Mouse (Mus musculus) lung, adult 2 months (tissue): ENCODE measurements around the gene Ephb3. TPM values are rescaled to one million over a fixed set of nuclear protein-coding genes. Genes with fewer than 3 reads are reported as not detected.

Experiments
- DNase-seq: peaks from one replicate; pipeline ENCODE4 v3.0.0; 2022
- H3K4me1 ChIP-seq: fragments of 200-500 bp; 2 replicates; pipeline ENCODE4 v1.6.1; 2011; ENCODE audit warnings: low read length; ENCODE audit not compliant: control insufficient read depth, insufficient read depth
- H3K4me3 ChIP-seq: fragments of 200-500 bp; replicated peaks from 2 replicates; pipeline ENCODE3; 2011; ENCODE audit warnings: low read depth, mild to moderate bottlenecking, control low read depth, low read length; ENCODE audit errors: extremely low read depth
- CTCF ChIP-seq: fragments of 200-500 bp; IDR thresholded peaks from 2 replicates; pipeline ENCODE4 v1.5.1; 2011; ENCODE audit warnings: mild to moderate bottlenecking, low read length, control low read depth; ENCODE audit not compliant: insufficient read depth
- POLR2A ChIP-seq: fragments of 200-500 bp; IDR thresholded peaks from 2 replicates; pipeline ENCODE4 v1.6.1; 2011; ENCODE audit warnings: low read depth, mild to moderate bottlenecking, control low read depth, low read length, borderline replicate concordance; ENCODE audit errors: extremely low read depth
- WGBS: fragments of 180-500 bp; shearing (Covaris S2); methylation state at CpG from one replicate; pipeline ENCODE4 v1.1.7; 2018; 5-methylcytosine and 5-hydroxymethylcytosine counted together
- polyA plus RNA-seq: library from polyadenylated mRNA; depleted of rRNA; stranded (reverse); fragments of >200 nt; gene quantifications from 2 replicates; pipeline ENCODE4 v1.2.3, GENCODE M21; 2012

Ephb3 gene
- polyA plus RNA-seq, 1 experiment: 50.5 TPM

- Histone ChIP-seq H3K4me1 (0 out of 2 replicates have a peak, but pooled peaks cover 3% of the 10 kb centered on the region), H3K4me3 (no peak overlapping the region)
- no peak for DNase-seq
- TF ChIP-seq CTCF (no peak), POLR2A (no peak)
Measured at GRCm38 (mm10) chr16:21241030-21241429, 36.5 kb downstream of the Ephb3 start.

GRCm38 (mm10) chr16:21242946-21243345 lies 38.4 kb downstream of the Ephb3 start:
- Histone ChIP-seq H3K4me1 (0 out of 2 replicates have a peak, but pooled peaks cover 3% of the 10 kb centered on the region), H3K4me3 (no peak overlapping the region)
- DNase-seq: no peak
- no peak for TF ChIP-seq CTCF
- TF ChIP-seq POLR2A: no peak
- 71% methylated on average over 8 of the region's 8 CpGs for WGBS

GRCm38 (mm10) chr16:21244803-21245202 lies 40.2 kb downstream of the Ephb3 start:
- H3K4me3 ChIP-seq: no peak overlapping the region
- peaks cover 2% of the 10 kb centered on the region; the same call in 1 of the 2 replicates for H3K4me1 ChIP-seq
- 74% methylated on average over 3 of the region's 3 CpGs for WGBS
- DNase-seq: no peak
- no peak for TF ChIP-seq POLR2A
- TF ChIP-seq CTCF: no peak

- no peak for DNase-seq
Measured at GRCm38 (mm10) chr16:21245387-21245786, 40.8 kb downstream of the Ephb3 start.

GRCm38 (mm10) chr16:21245931-21246390 lies 41.4 kb downstream of the Ephb3 start:
- 0% methylated on average over 29 of the region's 29 CpGs for WGBS
- peak; percentile 73 for DNase-seq
- TF ChIP-seq POLR2A (no peak), CTCF (peak; percentile 42)
- peaks cover 2% of the 10 kb centered on the region; the same call in 1 of the 2 replicates for H3K4me1 ChIP-seq
- H3K4me3 ChIP-seq: peak overlapping the region; percentile 6

More at GRCm38 (mm10) chr16:21245387-21245786, 40.8 kb downstream of the Ephb3 start:
- TF ChIP-seq POLR2A (no peak), CTCF (no peak)
- H3K4me1 ChIP-seq: peaks cover 2% of the 10 kb centered on the region; the same call in 1 of the 2 replicates
- no peak overlapping the region for H3K4me3 ChIP-seq
- 31% methylated on average over 7 of the region's 7 CpGs for WGBS

- 8% methylated on average over 28 of the region's 33 CpGs for WGBS
Measured at GRCm38 (mm10) chr16:21246391-21247036, 42.0 kb downstream of the Ephb3 start.

GRCm38 (mm10) chr16:21247037-21247432 lies 42.5 kb downstream of the Ephb3 start:
- H3K4me3 ChIP-seq: no peak overlapping the region
- DNase-seq: no peak
- peaks cover 2% of the 10 kb centered on the region; the same call in 1 of the 2 replicates for H3K4me1 ChIP-seq
- TF ChIP-seq POLR2A (no peak), CTCF (no peak)
- 60% methylated on average over 4 of the region's 4 CpGs for WGBS

More at GRCm38 (mm10) chr16:21246391-21247036, 42.0 kb downstream of the Ephb3 start:
- peaks cover 2% of the 10 kb centered on the region; the same call in 1 of the 2 replicates for H3K4me1 ChIP-seq
- no peak for TF ChIP-seq CTCF
- TF ChIP-seq POLR2A: no peak
- no peak for DNase-seq
- peak overlapping the region; percentile 6 for H3K4me3 ChIP-seq

GRCm38 (mm10) chr16:21247871-21248712 lies 43.5 kb downstream of the Ephb3 start:
- WGBS: 21% methylated on average over 38 of the region's 38 CpGs
- H3K4me1 ChIP-seq: peaks cover 2% of the 10 kb centered on the region; the same call in 1 of the 2 replicates
- peak overlapping the region; percentile 0 for H3K4me3 ChIP-seq
- TF ChIP-seq CTCF: no peak
- no peak for TF ChIP-seq POLR2A
- DNase-seq: no peak

- DNase-seq: peak; percentile 60
- WGBS: 13% methylated on average over 39 of the region's 39 CpGs
- TF ChIP-seq CTCF: no peak
- TF ChIP-seq POLR2A: no peak
- peaks cover 2% of the 10 kb centered on the region; the same call in 1 of the 2 replicates for H3K4me1 ChIP-seq
- peak overlapping the region; percentile 0 for H3K4me3 ChIP-seq
Measured at GRCm38 (mm10) chr16:21248713-21249531, 44.4 kb downstream of the Ephb3 start.
